Mouse (Mus musculus) spleen, postnatal 36 days (tissue): Measurements from ENCODE around the gene 2310057J18Rik.
"Not testable (repeated sequence)": the region's sequence is repeated elsewhere in the genome, so short reads cannot be mapped to it uniquely, and the experiment has no call there.

Source experiments
- DNase-seq, 2 experiments: peaks; one replicate each; pipeline ENCODE4 v3.0.0; 2022; ENCODE audit warnings: low spot score in 2 of 2, mixed read lengths in 1 of 2

2310057J18Rik gene

GRCm38 (mm10) chr10:28986203-28986602 lies at the start of gene 2310057J18Rik:
Gene 2310057J18Rik, minus strand, starts transcription at chr10:28986303.
- DNase-seq, result no peak

GRCm38 (mm10) chr10:29029960-29030359 lies 43.9 kb upstream of the 2310057J18Rik start:
- not testable (repeated sequence) for DNase-seq

GRCm38 (mm10) chr10:29019496-29020270 lies 33.6 kb upstream of the 2310057J18Rik start:
- DNase-seq, result no peak

DNA sequence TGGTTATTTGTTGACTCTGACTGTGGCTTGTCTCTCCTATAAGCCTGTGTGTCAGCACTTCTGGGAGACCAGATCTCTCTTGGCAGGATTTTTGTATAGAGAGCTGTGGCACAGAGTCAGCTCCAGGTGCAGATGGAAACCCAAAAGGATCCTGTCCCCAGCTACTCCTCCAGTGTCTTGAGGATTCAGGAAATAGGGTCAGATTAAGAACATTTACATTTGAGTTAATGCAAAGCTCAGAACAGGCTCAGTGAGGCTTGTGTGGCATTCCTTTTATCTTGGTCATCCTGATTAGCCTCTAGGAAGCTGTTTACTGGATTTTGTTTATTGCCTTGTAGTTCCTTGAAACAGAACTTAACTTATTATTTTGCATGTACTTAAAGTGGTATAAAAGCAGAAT lies 11.7 kb upstream of the 2310057J18Rik start:
- DNase-seq, result no peak

DNA sequence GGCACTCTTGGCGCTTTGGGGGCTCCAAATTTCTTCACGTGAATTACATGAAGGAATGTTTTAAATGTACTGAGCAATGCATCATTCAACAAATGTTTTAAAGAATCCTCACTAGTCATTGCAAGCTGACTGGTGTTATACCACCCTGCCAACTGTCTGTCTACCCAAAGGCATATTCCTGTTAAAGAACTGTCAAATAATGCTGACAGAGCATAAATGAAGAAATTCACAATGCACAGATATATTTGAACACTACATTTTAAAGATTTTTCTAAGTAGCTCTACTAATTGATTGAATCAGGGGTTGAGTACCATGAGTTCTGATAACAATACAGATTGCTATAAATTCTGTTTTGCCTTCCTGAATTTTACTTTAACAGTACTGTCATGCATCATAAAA lies 2.9 kb upstream of the 2310057J18Rik start:
- no peak for DNase-seq

- DNase-seq, result no peak
Observed at GRCm38 (mm10) chr10:28968189-28968588, 17.9 kb downstream of the 2310057J18Rik start.

DNA sequence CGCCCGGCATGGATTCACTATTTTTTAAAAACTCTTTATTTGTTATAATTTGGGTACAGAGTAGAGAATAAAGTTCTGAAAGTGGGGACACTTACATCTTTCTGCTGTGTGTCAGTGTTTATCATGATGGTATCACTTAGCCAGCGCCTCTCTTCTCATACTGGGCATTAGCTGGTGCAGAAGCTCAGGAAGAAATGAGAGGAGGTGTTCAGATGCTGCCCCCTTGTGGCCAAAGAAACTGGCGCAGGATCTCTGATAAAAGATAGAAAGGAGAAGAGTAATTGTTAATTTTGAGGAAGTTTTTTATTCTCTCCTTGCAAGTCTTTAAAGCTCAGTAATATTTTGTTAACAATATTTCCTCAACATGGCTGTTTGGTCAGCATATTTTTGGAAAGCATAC lies 31.0 kb downstream of the 2310057J18Rik start:
- DNase-seq, result no peak

GRCm38 (mm10) chr10:28954515-28954914 lies 31.6 kb downstream of the 2310057J18Rik start:
- no peak for DNase-seq
